Mouse (Mus musculus): ENCODE results near the gene Tspan11.

DNA sequence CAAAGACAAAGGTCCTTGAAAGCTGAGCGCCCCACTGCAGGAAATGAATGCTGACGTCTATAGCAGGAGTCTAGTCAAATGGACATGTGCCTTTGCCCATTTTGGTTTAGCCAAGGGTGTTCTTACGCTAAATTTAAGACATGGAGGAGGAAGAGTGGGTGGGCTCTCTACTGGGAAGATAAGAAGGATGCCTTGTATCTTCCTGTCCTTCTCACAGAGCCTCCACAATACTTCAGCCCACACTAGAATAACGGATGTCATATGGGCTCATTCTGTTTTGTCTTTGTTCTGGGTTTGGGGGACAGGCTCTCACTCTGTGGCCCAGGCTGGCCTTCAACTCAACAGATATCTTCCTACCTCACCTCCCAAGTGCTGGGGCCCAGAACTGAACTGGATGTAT is 35.8 kb upstream of the Tspan11 start:
- TF ChIP-seq JUND (conservative IDR thresholded peaks at IDR 0.05; ENCODE audit: low read depth, low read length) = no peak
- TF ChIP-seq POLR2A (IDR thresholded peaks at IDR 0.05; ENCODE audit: low read depth, low read length) = no peak
- no peak for TF ChIP-seq MAX (IDR thresholded peaks at IDR 0.05; ENCODE audit: low read length)
- TF ChIP-seq CTCF (conservative IDR thresholded peaks at IDR 0.05 in 1 of 2, IDR thresholded peaks at IDR 0.05 in 1 of 2; ENCODE audit: low read depth in 2 of 2, low read length in 2 of 2) = no peak
- no peak for TF ChIP-seq MYC (IDR thresholded peaks at IDR 0.05; ENCODE audit: low read depth, low read length)
- TF ChIP-seq CHD1 (IDR thresholded peaks at IDR 0.05; ENCODE audit: low read depth, low read length) = no peak

Measured in CH12.LX (cell line).